Mouse (Mus musculus) G1E (cell line): ENCODE measurements around the gene Adgrv1.

Experiments
- CTCF ChIP-seq: IDR thresholded peaks from 2 replicates; pipeline ENCODE4 v1.5.1; 2012; ENCODE audit warnings: low read depth, low read length, inconsistent platforms, mixed read lengths
- GATA1 ChIP-seq: IDR thresholded peaks from 2 replicates; pipeline ENCODE4 v1.6.1; 2012; ENCODE audit warnings: borderline replicate concordance, low read length, inconsistent platforms, mixed read lengths
- POLR2AphosphoS5 ChIP-seq: IDR thresholded peaks from 2 replicates; pipeline ENCODE4 v1.6.1; 2012; ENCODE audit warnings: low read depth, low read length, inconsistent platforms; ENCODE audit not compliant: insufficient replicate concordance
- TAL1 ChIP-seq: conservative IDR thresholded peaks from 2 replicates; pipeline ENCODE4 v1.6.1; 2012; ENCODE audit warnings: low read depth, low read length, inconsistent platforms, mixed read lengths

DNA sequence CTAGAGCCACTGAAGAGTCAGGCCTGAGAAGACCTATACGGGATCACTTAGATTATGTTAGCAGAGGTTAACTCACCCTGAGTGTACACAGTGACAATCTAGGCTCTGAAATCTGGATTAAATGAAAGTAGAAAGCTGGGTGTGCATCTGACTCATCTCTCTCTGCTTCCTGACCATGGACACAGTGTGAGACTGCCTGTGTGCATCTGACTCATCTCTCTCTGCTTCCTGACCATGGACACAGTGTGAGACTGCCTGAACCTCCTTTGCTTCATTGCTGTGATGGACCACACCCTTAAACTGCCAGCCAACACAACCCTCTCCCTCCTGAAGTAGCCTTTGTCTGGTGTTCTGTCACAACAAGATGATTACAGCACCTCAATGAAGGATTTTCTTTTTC is 231.2 kb downstream of the Adgrv1 start:
- TF ChIP-seq CTCF (no peak), GATA1 (no peak), TAL1 (no peak), POLR2AphosphoS5 (no peak)
